Mouse (Mus musculus): ENCODE results near the gene Olfr631. TPM values are rescaled to one million over a fixed set of nuclear protein-coding genes. Genes with fewer than 3 reads are reported as not detected.
"Not testable (repeated sequence)": the region's sequence is repeated elsewhere in the genome, so short reads cannot be mapped to it uniquely, and the experiment has no call there.

The Olfr631 gene
- total and polyA plus RNA-seq, 2 experiments from 2014 or later, result not detected

DNA sequence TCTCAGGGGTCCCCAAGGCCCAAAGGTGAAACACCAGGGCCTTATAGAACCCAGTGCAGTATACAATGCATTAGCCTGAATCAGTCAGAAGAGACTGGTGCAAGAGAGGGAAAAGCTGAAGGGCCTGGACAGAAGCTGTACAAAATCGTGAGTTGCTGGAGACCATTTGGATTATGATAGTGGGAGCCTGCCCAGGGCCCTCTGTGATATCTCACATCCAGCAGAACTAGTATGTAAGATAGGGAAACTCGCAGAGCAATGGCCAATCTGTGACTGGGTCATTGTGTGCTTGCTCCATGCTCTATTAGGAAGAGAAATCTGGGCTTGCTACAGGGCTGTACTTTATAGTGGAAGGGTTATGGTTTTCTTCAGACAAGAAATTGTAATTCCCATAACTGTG lies 5.6 kb downstream of the Olfr631 start, which contains the start of gene Olfr632:
TSS of gene Olfr632 (plus strand) at position 84 of the 400 bp plus-strand sequence.
- no peak within 1 kb of the TSS for H3K4me3 ChIP-seq (ENCODE audit: low read length)
- no peak within 1 kb of the TSS for H3K9ac ChIP-seq (replicated peaks; ENCODE audit: low read length)
- no peak for ATAC-seq
- no peaks in the 10 kb centered on the region for H3K9me3 ChIP-seq (ENCODE audit: low read length)
- H3K4me1 ChIP-seq (ENCODE audit: insufficient read depth, low read length), result no peaks in the 10 kb centered on the region
- no peak for DNase-seq (ENCODE audit: low spot score)
- H3K4me2 ChIP-seq (ENCODE audit: low read depth, low read length), result no peak within 1 kb of the TSS
- no peaks in the 10 kb centered on the region for H3K36me3 ChIP-seq (ENCODE audit: insufficient read depth, low read length)
- no peak within 1 kb of the TSS for H3K27ac ChIP-seq
- H3K27me3 ChIP-seq (ENCODE audit: insufficient read depth, low read length), result no peaks in the 10 kb centered on the region
- no peak for TF ChIP-seq CTCF (IDR thresholded peaks at IDR 0.05; ENCODE audit: low read depth)
- 85% methylated on average over 2 of the region's 2 CpGs for WGBS

DNA sequence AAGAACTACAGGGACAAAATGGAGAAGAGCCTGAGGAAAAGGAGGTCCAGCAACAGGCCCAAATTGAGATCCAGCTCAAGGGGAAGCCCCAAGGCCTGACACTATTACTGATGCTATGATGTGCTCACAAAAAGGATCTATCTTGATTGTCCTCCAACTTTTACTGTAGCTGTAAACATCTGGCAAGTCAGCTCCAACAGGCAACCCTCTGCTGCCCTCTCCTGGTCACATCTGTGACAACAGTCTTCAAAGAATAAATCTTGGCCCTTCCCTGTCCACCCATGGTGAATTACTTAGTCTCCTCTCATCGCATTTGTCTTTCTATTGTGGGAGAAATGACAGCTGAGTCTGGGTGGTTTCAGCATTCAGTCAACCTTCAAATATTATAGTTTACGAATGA lies 14.1 kb downstream of the Olfr631 start:
- no peak overlapping the region for H3K4me3 ChIP-seq (ENCODE audit: low read length)
- no peak overlapping the region for H3K9ac ChIP-seq (replicated peaks; ENCODE audit: low read length)
- H3K36me3 ChIP-seq (ENCODE audit: insufficient read depth, low read length), result no peaks in the 10 kb centered on the region
- no peak overlapping the region for H3K4me2 ChIP-seq (ENCODE audit: low read depth, low read length)
- ATAC-seq, result no peak
- 27% methylated on average over 2 of the region's 2 CpGs for WGBS
- H3K9me3 ChIP-seq (ENCODE audit: low read length), result no peaks in the 10 kb centered on the region
- TF ChIP-seq CTCF (IDR thresholded peaks at IDR 0.05; ENCODE audit: low read depth), result peak; percentile 79
- DNase-seq (ENCODE audit: low spot score), result peak; percentile 72
- no peaks in the 10 kb centered on the region for H3K27me3 ChIP-seq (ENCODE audit: insufficient read depth, low read length)
- no peak overlapping the region for H3K27ac ChIP-seq
- no peaks in the 10 kb centered on the region for H3K4me1 ChIP-seq (ENCODE audit: insufficient read depth, low read length)

DNA sequence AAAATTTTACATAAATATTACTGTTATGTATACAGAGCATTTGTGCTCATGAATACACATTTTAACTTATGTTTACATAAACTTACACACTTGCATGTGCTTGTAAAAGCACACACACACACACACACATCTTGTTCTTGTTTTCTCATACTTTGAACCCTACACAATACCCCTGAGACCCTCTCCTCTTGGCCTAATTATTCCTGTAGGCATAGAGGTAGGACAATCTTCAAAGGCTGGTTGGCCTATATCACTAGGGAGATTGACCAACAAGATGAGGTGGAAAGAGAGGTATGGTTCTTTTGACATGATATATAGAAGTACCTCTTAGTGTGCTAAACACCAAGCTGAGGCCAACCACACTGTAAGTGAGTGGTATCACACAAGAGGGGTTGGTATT lies 15.5 kb downstream of the Olfr631 start, which contains the start of gene Olfr633:
TSS of gene Olfr633 (plus strand) at position 301 of the 400 bp plus-strand sequence.
- Histone ChIP-seq H3K9me3 (ENCODE audit: low read length) (no peaks in the 10 kb centered on the region), H3K27me3 (ENCODE audit: insufficient read depth, low read length) (no peaks in the 10 kb centered on the region), H3K36me3 (ENCODE audit: insufficient read depth, low read length) (no peaks in the 10 kb centered on the region), H3K4me2 (ENCODE audit: low read depth, low read length) (no peak within 1 kb of the TSS), H3K27ac (no peak within 1 kb of the TSS), H3K4me1 (ENCODE audit: insufficient read depth, low read length) (no peaks in the 10 kb centered on the region), H3K9ac (replicated peaks; ENCODE audit: low read length) (no peak within 1 kb of the TSS), H3K4me3 (ENCODE audit: low read length) (no peak within 1 kb of the TSS)
- no peak for TF ChIP-seq CTCF (IDR thresholded peaks at IDR 0.05; ENCODE audit: low read depth)
- ATAC-seq, result no peak
- DNase-seq (ENCODE audit: low spot score), result no peak

DNA sequence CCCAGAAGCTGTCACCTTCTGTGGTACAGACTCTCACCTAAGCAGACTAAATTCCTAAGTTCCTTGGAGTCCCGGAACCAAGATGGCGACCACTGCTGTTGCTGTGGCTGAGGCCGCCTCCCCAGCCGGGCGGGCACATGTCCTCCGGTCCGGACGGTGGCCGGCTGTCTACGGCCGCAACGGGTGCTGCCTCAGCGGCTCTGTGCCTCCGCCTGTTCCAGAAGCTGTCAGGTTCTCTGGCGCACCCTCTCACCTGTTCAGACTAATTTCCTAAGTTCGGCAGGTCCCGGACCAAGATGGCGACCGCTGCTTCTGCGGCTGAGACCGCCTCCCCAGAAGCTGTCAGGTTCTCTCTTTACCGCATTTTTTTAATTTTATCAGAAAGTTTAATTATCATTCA lies 38.2 kb downstream of the Olfr631 start:
- not testable (repeated sequence) for H3K36me3 ChIP-seq (ENCODE audit: insufficient read depth, low read length); ATAC-seq; H3K27ac ChIP-seq; H3K4me2 ChIP-seq (ENCODE audit: low read depth, low read length); H3K27me3 ChIP-seq (ENCODE audit: insufficient read depth, low read length); H3K4me3 ChIP-seq (ENCODE audit: low read length); H3K9me3 ChIP-seq (ENCODE audit: low read length); DNase-seq (ENCODE audit: low spot score); H3K4me1 ChIP-seq (ENCODE audit: insufficient read depth, low read length); H3K9ac ChIP-seq (replicated peaks; ENCODE audit: low read length)
- WGBS, result 96% methylated on average over 22 of the region's 22 CpGs

DNA sequence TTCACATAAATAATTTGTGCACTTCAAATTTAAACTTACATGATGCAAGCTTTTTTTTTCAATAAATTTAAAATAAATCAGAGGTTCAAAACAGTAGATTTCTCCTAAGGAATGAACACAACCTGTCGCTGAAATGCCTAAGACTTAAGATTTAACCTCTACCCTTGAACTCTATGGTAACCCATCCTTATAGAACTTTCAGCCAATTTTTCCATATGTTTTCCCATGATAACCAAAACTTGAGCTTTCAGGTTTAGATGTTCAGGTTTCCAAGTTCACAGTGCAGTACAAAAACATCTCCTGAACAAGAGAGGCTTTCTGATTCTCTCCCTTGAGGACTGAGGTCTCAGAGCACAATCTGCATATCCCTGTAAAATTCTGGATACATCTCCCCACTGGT lies 42.2 kb downstream of the Olfr631 start, which contains the start of gene Olfr635:
TSS of gene Olfr635 (plus strand) at position 301 of the 400 bp plus-strand sequence.
- no peaks in the 10 kb centered on the region for H3K9me3 ChIP-seq (ENCODE audit: low read length)
- no peak for TF ChIP-seq CTCF (IDR thresholded peaks at IDR 0.05; ENCODE audit: low read depth)
- 76% methylated on average over 1 of the region's 1 CpGs for WGBS
- ATAC-seq (no peak), DNase-seq (ENCODE audit: low spot score) (no peak)
- no peaks in the 10 kb centered on the region for H3K27me3 ChIP-seq (ENCODE audit: insufficient read depth, low read length)
- no peak within 1 kb of the TSS for H3K9ac ChIP-seq (replicated peaks; ENCODE audit: low read length)
- H3K4me1 ChIP-seq (ENCODE audit: insufficient read depth, low read length), result no peaks in the 10 kb centered on the region
- no peak within 1 kb of the TSS for H3K4me3 ChIP-seq (ENCODE audit: low read length)
- H3K36me3 ChIP-seq (ENCODE audit: insufficient read depth, low read length), result no peaks in the 10 kb centered on the region
- H3K27ac ChIP-seq, result no peak within 1 kb of the TSS
- H3K4me2 ChIP-seq (ENCODE audit: low read depth, low read length), result no peak within 1 kb of the TSS

DNA sequence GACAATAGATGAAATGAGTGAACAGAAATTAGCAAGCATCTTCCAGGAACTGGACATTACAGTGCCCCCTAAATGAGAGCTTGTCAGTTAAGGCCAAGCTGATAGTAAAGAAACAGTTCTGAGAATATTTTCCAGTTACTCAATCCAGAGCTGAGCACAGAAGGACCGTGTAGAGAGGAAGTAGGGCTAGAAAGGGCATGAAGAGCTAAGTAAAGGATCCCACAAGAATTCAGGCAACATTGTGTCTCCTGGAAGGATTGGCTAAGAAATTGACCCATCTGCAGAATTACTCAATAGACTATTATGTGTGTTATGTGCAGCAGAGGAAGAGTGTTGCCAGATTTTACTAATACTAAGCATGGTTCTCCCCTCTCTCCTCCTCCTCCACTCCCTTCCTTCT lies 43.2 kb downstream of the Olfr631 start:
- H3K27ac ChIP-seq, result no peak overlapping the region
- no peak overlapping the region for H3K9ac ChIP-seq (replicated peaks; ENCODE audit: low read length)
- no peaks in the 10 kb centered on the region for H3K4me1 ChIP-seq (ENCODE audit: insufficient read depth, low read length)
- H3K4me2 ChIP-seq (ENCODE audit: low read depth, low read length), result no peak overlapping the region
- H3K36me3 ChIP-seq (ENCODE audit: insufficient read depth, low read length), result no peaks in the 10 kb centered on the region
- H3K9me3 ChIP-seq (ENCODE audit: low read length), result no peaks in the 10 kb centered on the region
- 73% methylated on average over 1 of the region's 1 CpGs for WGBS
- H3K27me3 ChIP-seq (ENCODE audit: insufficient read depth, low read length), result no peaks in the 10 kb centered on the region
- no peak for TF ChIP-seq CTCF (IDR thresholded peaks at IDR 0.05; ENCODE audit: low read depth)
- H3K4me3 ChIP-seq (ENCODE audit: low read length), result no peak overlapping the region
- no peak for ATAC-seq
- DNase-seq (ENCODE audit: low spot score), result no peak

Other genes starting within 250 kb of the Olfr631 start
Only the 30 nearest of the 33 such genes appear.
- not detected in 2 replicates for gene Olfr243, start 214.2 kb upstream of the Olfr631 start, total RNA-seq (2014; rRNA removed)
- gene Olfr243, start 214.2 kb upstream of the Olfr631 start, polyA plus RNA-seq (2015; fragmentation: Nextera tagmentation; extraction: Ambion mirVana), result not detected in 2 replicates
- not detected in 2 replicates for gene Olfr628, start 198.5 kb upstream of the Olfr631 start, total RNA-seq (2014; rRNA removed)
- not detected in 2 replicates for gene Olfr628, start 198.5 kb upstream of the Olfr631 start, polyA plus RNA-seq (2015; fragmentation: Nextera tagmentation; extraction: Ambion mirVana)
- not detected in 2 replicates for gene Olfr629, start 183.9 kb upstream of the Olfr631 start, total RNA-seq (2014; rRNA removed)
- not detected in 2 replicates for gene Olfr629, start 183.9 kb upstream of the Olfr631 start, polyA plus RNA-seq (2015; fragmentation: Nextera tagmentation; extraction: Ambion mirVana)
- not detected in 2 replicates for gene Olfr630, start 171.5 kb upstream of the Olfr631 start, total RNA-seq (2014; rRNA removed)
- gene Olfr630, start 171.5 kb upstream of the Olfr631 start, polyA plus RNA-seq (2015; fragmentation: Nextera tagmentation; extraction: Ambion mirVana), result not detected in 2 replicates
- gene Olfr69, start 157.2 kb upstream of the Olfr631 start, total RNA-seq (2014; rRNA removed), result not detected in 2 replicates
- gene Olfr69, start 157.2 kb upstream of the Olfr631 start, polyA plus RNA-seq (2015; fragmentation: Nextera tagmentation; extraction: Ambion mirVana), result not detected in 2 replicates
- not detected in 2 replicates for gene Olfr68, start 149.1 kb upstream of the Olfr631 start, total RNA-seq (2014; rRNA removed)
- not detected in 2 replicates for gene Olfr68, start 149.1 kb upstream of the Olfr631 start, polyA plus RNA-seq (2015; fragmentation: Nextera tagmentation; extraction: Ambion mirVana)
- gene Olfr67, start 137.0 kb upstream of the Olfr631 start, total RNA-seq (2014; rRNA removed), result not detected in 2 replicates
- gene Olfr67, start 137.0 kb upstream of the Olfr631 start, polyA plus RNA-seq (2015; fragmentation: Nextera tagmentation; extraction: Ambion mirVana), result not detected in 2 replicates
- 146 and 311 TPM in 2 replicates for gene Hbb-bt, start 114.8 kb upstream of the Olfr631 start, total RNA-seq (2014; rRNA removed)
- gene Hbb-bt, start 114.8 kb upstream of the Olfr631 start, polyA plus RNA-seq (2015; fragmentation: Nextera tagmentation; extraction: Ambion mirVana), result 213 and 218 TPM in 2 replicates
- 1,334 and 1,616 TPM in 2 replicates for gene Hbb-bs, start 100.7 kb upstream of the Olfr631 start, total RNA-seq (2014; rRNA removed)
- gene Hbb-bs, start 100.7 kb upstream of the Olfr631 start, polyA plus RNA-seq (2015; fragmentation: Nextera tagmentation; extraction: Ambion mirVana), result 849 and 1,064 TPM in 2 replicates
- gene Hbb-bh2, start 88.3 kb upstream of the Olfr631 start, total RNA-seq (2014; rRNA removed), result not detected in 2 replicates
- not detected in 2 replicates for gene Hbb-bh2, start 88.3 kb upstream of the Olfr631 start, polyA plus RNA-seq (2015; fragmentation: Nextera tagmentation; extraction: Ambion mirVana)
- not detected in 2 replicates for gene Hbb-bh1, start 85.7 kb upstream of the Olfr631 start, total RNA-seq (2014; rRNA removed)
- not detected in 2 replicates for gene Hbb-bh1, start 85.7 kb upstream of the Olfr631 start, polyA plus RNA-seq (2015; fragmentation: Nextera tagmentation; extraction: Ambion mirVana)
- gene Hbb-y, start 75.6 kb upstream of the Olfr631 start, total RNA-seq (2014; rRNA removed), result not detected in 2 replicates
- 0.30 and 1.1 TPM in 2 replicates for gene Hbb-y, start 75.6 kb upstream of the Olfr631 start, polyA plus RNA-seq (2015; fragmentation: Nextera tagmentation; extraction: Ambion mirVana)
- gene Olfr66, start 42.6 kb upstream of the Olfr631 start, total RNA-seq (2014; rRNA removed), result not detected in 2 replicates
- gene Olfr66, start 42.6 kb upstream of the Olfr631 start, polyA plus RNA-seq (2015; fragmentation: Nextera tagmentation; extraction: Ambion mirVana), result not detected in 2 replicates
- not detected in 2 replicates for gene Olfr64, start 34.3 kb upstream of the Olfr631 start, total RNA-seq (2014; rRNA removed)
- not detected in 2 replicates for gene Olfr64, start 34.3 kb upstream of the Olfr631 start, polyA plus RNA-seq (2015; fragmentation: Nextera tagmentation; extraction: Ambion mirVana)
- not detected in 2 replicates for gene Olfr65, start 25.3 kb upstream of the Olfr631 start, total RNA-seq (2014; rRNA removed)
- gene Olfr65, start 25.3 kb upstream of the Olfr631 start, polyA plus RNA-seq (2015; fragmentation: Nextera tagmentation; extraction: Ambion mirVana), result not detected in 2 replicates
- gene Olfr632, start 5.5 kb downstream of the Olfr631 start, total RNA-seq (2014; rRNA removed), result not detected in 2 replicates
- not detected in 2 replicates for gene Olfr632, start 5.5 kb downstream of the Olfr631 start, polyA plus RNA-seq (2015; fragmentation: Nextera tagmentation; extraction: Ambion mirVana)
- not detected in 2 replicates for gene Olfr633, start 15.6 kb downstream of the Olfr631 start, total RNA-seq (2014; rRNA removed)
- gene Olfr633, start 15.6 kb downstream of the Olfr631 start, polyA plus RNA-seq (2015; fragmentation: Nextera tagmentation; extraction: Ambion mirVana), result not detected in 2 replicates
- not detected in 2 replicates for gene Olfr635, start 42.3 kb downstream of the Olfr631 start, total RNA-seq (2014; rRNA removed)
- gene Olfr635, start 42.3 kb downstream of the Olfr631 start, polyA plus RNA-seq (2015; fragmentation: Nextera tagmentation; extraction: Ambion mirVana), result not detected in 2 replicates
- not detected in 2 replicates for gene Olfr638, start 69.9 kb downstream of the Olfr631 start, total RNA-seq (2014; rRNA removed)
- not detected in 2 replicates for gene Olfr638, start 69.9 kb downstream of the Olfr631 start, polyA plus RNA-seq (2015; fragmentation: Nextera tagmentation; extraction: Ambion mirVana)
- not detected in 2 replicates for gene Olfr639, start 88.5 kb downstream of the Olfr631 start, total RNA-seq (2014; rRNA removed)
- 0.03 TPM in 1 of 2 replicates, not detected in the other for gene Olfr639, start 88.5 kb downstream of the Olfr631 start, polyA plus RNA-seq (2015; fragmentation: Nextera tagmentation; extraction: Ambion mirVana)
- not detected in 2 replicates for gene Olfr640, start 96.7 kb downstream of the Olfr631 start, total RNA-seq (2014; rRNA removed)
- not detected in 2 replicates for gene Olfr640, start 96.7 kb downstream of the Olfr631 start, polyA plus RNA-seq (2015; fragmentation: Nextera tagmentation; extraction: Ambion mirVana)
- not detected in 2 replicates for gene Olfr641, start 106.6 kb downstream of the Olfr631 start, total RNA-seq (2014; rRNA removed)
- gene Olfr641, start 106.6 kb downstream of the Olfr631 start, polyA plus RNA-seq (2015; fragmentation: Nextera tagmentation; extraction: Ambion mirVana), result not detected in 2 replicates
- gene Olfr642, start 123.8 kb downstream of the Olfr631 start, total RNA-seq (2014; rRNA removed), result not detected in 2 replicates
- gene Olfr642, start 123.8 kb downstream of the Olfr631 start, polyA plus RNA-seq (2015; fragmentation: Nextera tagmentation; extraction: Ambion mirVana), result not detected in 2 replicates
- gene 4930516K23Rik, start 132.6 kb downstream of the Olfr631 start, total RNA-seq (2014; rRNA removed), result not detected in 2 replicates
- not detected in 2 replicates for gene 4930516K23Rik, start 132.6 kb downstream of the Olfr631 start, polyA plus RNA-seq (2015; fragmentation: Nextera tagmentation; extraction: Ambion mirVana)
- gene Olfr644, start 143.0 kb downstream of the Olfr631 start, total RNA-seq (2014; rRNA removed), result not detected in 2 replicates
- not detected in 2 replicates for gene Olfr644, start 143.0 kb downstream of the Olfr631 start, polyA plus RNA-seq (2015; fragmentation: Nextera tagmentation; extraction: Ambion mirVana)
- gene Olfr645, start 156.6 kb downstream of the Olfr631 start, total RNA-seq (2014; rRNA removed), result not detected in 2 replicates
- gene Olfr645, start 156.6 kb downstream of the Olfr631 start, polyA plus RNA-seq (2015; fragmentation: Nextera tagmentation; extraction: Ambion mirVana), result not detected in 2 replicates
- gene Olfr646, start 176.0 kb downstream of the Olfr631 start, total RNA-seq (2014; rRNA removed), result not detected in 2 replicates
- gene Olfr646, start 176.0 kb downstream of the Olfr631 start, polyA plus RNA-seq (2015; fragmentation: Nextera tagmentation; extraction: Ambion mirVana), result not detected in 2 replicates
- not detected in 2 replicates for gene Ubqln5, start 201.0 kb downstream of the Olfr631 start, total RNA-seq (2014; rRNA removed)
- gene Ubqln5, start 201.0 kb downstream of the Olfr631 start, polyA plus RNA-seq (2015; fragmentation: Nextera tagmentation; extraction: Ambion mirVana), result not detected in 2 replicates
- not detected in 2 replicates for gene Olfr643, start 208.6 kb downstream of the Olfr631 start, total RNA-seq (2014; rRNA removed)
- gene Olfr643, start 208.6 kb downstream of the Olfr631 start, polyA plus RNA-seq (2015; fragmentation: Nextera tagmentation; extraction: Ambion mirVana), result not detected in 2 replicates
- not detected in 2 replicates for gene Ubqln3, start 214.5 kb downstream of the Olfr631 start, total RNA-seq (2014; rRNA removed)
- not detected in 2 replicates for gene Ubqln3, start 214.5 kb downstream of the Olfr631 start, polyA plus RNA-seq (2015; fragmentation: Nextera tagmentation; extraction: Ambion mirVana)